Mouse (Mus musculus): Measurements from ENCODE around the gene Baiap2l1.

Gene Baiap2l1

DNA sequence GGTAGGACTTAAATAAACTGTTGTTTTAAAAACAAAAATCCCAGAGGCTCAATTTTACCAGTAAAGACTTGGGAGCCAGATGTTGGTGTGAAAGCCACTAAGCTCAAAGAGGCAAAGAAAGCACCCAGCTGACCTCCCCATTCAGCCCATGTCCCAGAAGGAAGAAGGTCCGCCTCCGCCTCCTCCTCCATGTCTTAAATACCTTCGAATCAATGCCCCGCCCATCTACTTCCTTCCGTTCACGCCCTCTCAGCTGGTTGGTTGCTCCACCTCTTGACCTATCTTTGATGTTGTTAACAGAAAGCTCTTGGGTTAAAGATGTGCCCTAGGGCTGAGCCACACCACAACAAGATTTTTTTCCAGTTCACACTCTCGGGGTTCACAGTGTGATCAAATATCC lies 127.7 kb downstream of the Baiap2l1 start:
- no peak for DNase-seq (ENCODE audit: low spot score in 2 of 2)

- no peak for DNase-seq (ENCODE audit: low spot score in 2 of 2)
Observed at GRCm38 (mm10) chr5:144226220-144226619, 131.7 kb downstream of the Baiap2l1 start.

- no peak for DNase-seq (ENCODE audit: low spot score in 2 of 2)
Observed at GRCm38 (mm10) chr5:144223899-144224816, 133.8 kb downstream of the Baiap2l1 start.

DNA sequence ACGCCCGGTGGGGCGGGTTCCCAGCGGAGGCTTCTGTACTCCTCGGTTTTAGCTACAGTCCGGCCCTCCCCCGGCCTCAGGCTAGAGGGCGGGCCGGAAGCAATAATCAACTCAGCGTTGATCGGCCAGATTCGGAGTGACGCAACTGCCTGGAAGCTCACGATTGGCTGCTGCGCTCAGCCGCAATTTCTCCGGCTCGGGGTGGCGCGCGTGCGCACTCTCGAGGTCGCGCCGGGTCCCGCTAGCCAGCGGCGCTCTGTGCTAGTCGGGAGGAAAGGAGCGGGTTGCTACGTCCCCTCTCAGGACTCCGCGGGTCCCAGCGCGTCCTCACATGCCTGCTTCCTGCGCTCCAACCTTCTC lies 134.4 kb downstream of the Baiap2l1 start, which contains the start of gene Tecpr1:
Gene Tecpr1 (minus strand): TSS at position 113 of the 360 bp plus-strand sequence.
- DNase-seq (ENCODE audit: low spot score in 2 of 2), result peak; percentile 89 to 94

- DNase-seq (ENCODE audit: low spot score in 2 of 2), result no peak
Observed at GRCm38 (mm10) chr5:144222811-144223502, 135.0 kb downstream of the Baiap2l1 start.

DNA sequence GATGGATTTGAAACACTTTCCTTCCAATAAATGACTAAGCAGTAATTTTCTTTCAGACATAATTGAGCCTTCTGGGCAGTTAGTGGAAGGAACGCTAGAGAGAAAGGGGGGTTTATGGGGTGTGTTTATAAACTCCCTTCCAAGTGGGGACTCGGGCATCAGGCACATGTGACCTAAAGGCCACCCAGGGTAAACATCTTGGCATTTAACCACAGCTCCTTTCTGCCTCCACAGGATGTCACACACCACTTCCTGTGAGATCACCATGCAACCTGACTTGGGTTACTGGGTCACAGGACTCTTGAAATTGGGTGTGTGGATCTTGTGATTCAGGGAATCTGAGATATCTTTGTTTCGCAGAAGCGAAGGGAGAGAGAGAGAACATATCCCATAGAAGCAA lies 136.6 kb downstream of the Baiap2l1 start:
- DNase-seq (ENCODE audit: low spot score in 2 of 2), result no peak

DNA sequence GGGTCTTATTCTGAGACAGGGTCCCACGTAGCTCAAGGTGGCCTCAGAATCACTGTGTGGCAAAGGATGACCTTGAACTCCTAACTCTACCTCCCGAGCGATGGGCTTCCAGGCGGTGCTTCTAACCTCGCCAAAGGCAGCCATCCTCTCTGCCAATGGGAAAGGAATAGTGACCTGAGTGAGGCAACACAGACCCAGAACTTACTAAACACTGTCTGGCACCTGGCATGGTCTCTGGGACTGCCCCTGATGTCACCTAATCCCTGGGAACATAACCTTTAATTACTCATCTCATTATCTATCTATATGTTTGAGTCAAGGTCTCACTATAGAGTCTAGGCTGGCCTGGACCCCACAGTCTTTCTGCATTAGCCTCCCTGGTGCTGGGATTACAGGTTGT lies 138.0 kb downstream of the Baiap2l1 start:
- DNase-seq (ENCODE audit: low spot score in 2 of 2), result no peak

GRCm38 (mm10) chr5:144219306-144219705 lies 138.6 kb downstream of the Baiap2l1 start:
- no peak for DNase-seq (ENCODE audit: low spot score in 2 of 2)

- DNase-seq (ENCODE audit: low spot score in 2 of 2), result no peak
Observed at GRCm38 (mm10) chr5:144218061-144218460, 139.9 kb downstream of the Baiap2l1 start.

GRCm38 (mm10) chr5:144215992-144216391 lies 141.9 kb downstream of the Baiap2l1 start:
- DNase-seq (ENCODE audit: low spot score in 2 of 2), result no peak

Measured in frontal cortex, postnatal 10 days (tissue).